Comparison of ENCODE assay signal across 20 mouse cellular contexts in the genomic region with DNA sequence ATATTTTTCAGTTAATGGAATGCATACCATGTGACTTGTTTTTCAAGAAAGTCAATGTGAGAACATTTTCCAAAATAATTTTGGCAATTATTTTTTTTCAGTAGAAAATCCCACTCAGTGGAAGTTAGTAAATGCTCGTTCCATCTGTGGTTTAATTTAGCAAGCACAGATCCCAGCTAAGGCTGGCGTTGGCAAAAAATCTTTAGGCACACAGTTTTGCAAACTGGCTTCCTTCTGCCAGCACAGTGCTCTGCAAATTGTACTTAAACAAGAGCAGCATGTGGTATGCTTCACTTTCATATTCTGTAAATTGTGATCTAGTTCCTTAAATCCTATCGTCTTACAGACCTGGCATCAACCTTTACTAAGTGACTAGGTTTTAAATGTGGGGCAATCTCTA.
DNase-seq lines count a peak whose midpoint lies in the region; ATAC-seq lines count a peak whose summit lies in the region.
"Had no signal": no experiment of that assay in that cellular context is flagged by ENCODE, and none has a peak within 500 bp of the region (broad histone marks: within the 10 kb centered on the region; RNA-seq: fewer than 3 reads in every experiment).

No protein-coding gene starts in this region.

- no peak overlapping the region for H3K4me2 ChIP-seq in hindbrain, embryonic 11.5 days (replicated peaks; ENCODE audit: low read depth, low read length)
- H3K4me2 ChIP-seq: embryonic facial prominence, embryonic 12.5 days; hindbrain, embryonic 14.5 days; limb, embryonic 12.5 days; liver, embryonic 15.5 days; midbrain, embryonic 13.5 days had no signal

- no peaks in the 10 kb centered on the region for H3K27me3 ChIP-seq in hindbrain, embryonic 11.5 days (ENCODE audit: control insufficient read depth, insufficient read depth, low read length)
- H3K27me3 ChIP-seq: embryonic facial prominence, embryonic 12.5 days; limb, embryonic 12.5 days; liver, embryonic 15.5 days; midbrain, embryonic 13.5 days had no signal

- peak; percentile 26 for DNase-seq in cerebellum, adult 9-10 months
- DNase-seq in cerebellum, postnatal 36 days = no peak
- DNase-seq in right cerebral cortex, adult 2 months (ENCODE audit: low spot score in 2 of 2) = peak; percentile 50 to 64
- no peak for DNase-seq in right cerebral cortex, postnatal 14 days
- peak; percentile 41 to 54 for DNase-seq in left cerebral cortex, adult 18-20 months (ENCODE audit: low spot score in 2 of 2)
- no peak for DNase-seq in kidney, postnatal 14 days
- DNase-seq in hindbrain, embryonic 11.5 days (ENCODE audit: low spot score) = no peak
- DNase-seq: adrenal gland, adult 8-10 months; heart, adult 11 months; kidney, adult 11 months; kidney, postnatal 25 days; lung, postnatal 36 days; spleen, adult 18-20 months had no signal

- H3K9ac ChIP-seq in hindbrain, embryonic 11.5 days (ENCODE audit: low read depth, low read length) = no peak overlapping the region
- H3K9ac ChIP-seq: embryonic facial prominence, embryonic 12.5 days; hindbrain, embryonic 14.5 days; limb, embryonic 12.5 days; liver, embryonic 15.5 days; midbrain, embryonic 13.5 days had no signal

- ATAC-seq in hindbrain, embryonic 11.5 days (ENCODE audit: low FRiP score) = no peak
- ATAC-seq in granulocyte monocyte progenitor cell, adult 5-6 weeks (replicated peaks; ENCODE audit: poor library complexity, severe bottlenecking) = no peak
- ATAC-seq: midbrain, embryonic 13.5 days had no signal

- H3K27ac ChIP-seq in hindbrain, embryonic 11.5 days (ENCODE audit: low read depth, low read length) = no peak overlapping the region
- H3K27ac ChIP-seq: embryonic facial prominence, embryonic 12.5 days; hindbrain, embryonic 14.5 days; limb, embryonic 12.5 days; liver, embryonic 15.5 days; midbrain, embryonic 13.5 days; stomach, postnatal 0 days had no signal

- no peaks in the 10 kb centered on the region for H3K9me3 ChIP-seq in hindbrain, embryonic 11.5 days (ENCODE audit: control insufficient read depth, low read length)
- H3K9me3 ChIP-seq: embryonic facial prominence, embryonic 12.5 days; limb, embryonic 12.5 days; liver, embryonic 15.5 days; midbrain, embryonic 13.5 days had no signal

- no peaks in the 10 kb centered on the region for H3K36me3 ChIP-seq in hindbrain, embryonic 11.5 days (ENCODE audit: control insufficient read depth, insufficient read depth, low read length)
- H3K36me3 ChIP-seq: embryonic facial prominence, embryonic 12.5 days; limb, embryonic 12.5 days; liver, embryonic 15.5 days; midbrain, embryonic 13.5 days had no signal

- H3K4me1 ChIP-seq in hindbrain, embryonic 11.5 days (replicated peaks; ENCODE audit: control insufficient read depth, insufficient read depth, low read length) = no peaks in the 10 kb centered on the region
- H3K4me1 ChIP-seq: embryonic facial prominence, embryonic 12.5 days; limb, embryonic 12.5 days; liver, embryonic 15.5 days; midbrain, embryonic 13.5 days had no signal

- no peak overlapping the region for H3K4me3 ChIP-seq in hindbrain, embryonic 11.5 days (ENCODE audit: low read depth, low read length)
- H3K4me3 ChIP-seq: embryonic facial prominence, embryonic 12.5 days; limb, embryonic 12.5 days; liver, embryonic 15.5 days; midbrain, embryonic 13.5 days had no signal

- WGBS in hindbrain, embryonic 11.5 days = 89% methylated on average over 3 of the region's 3 CpGs

Comparison
In these comparisons a context has a peak if more than half of its experiments do, and no peak if none do; other contexts are left out.
1. DNase-seq: peak in cerebellum, adult 9-10 months (single experiment), right cerebral cortex, adult 2 months (2 of 2) and left cerebral cortex, adult 18-20 months (2 of 2); none in cerebellum, postnatal 36 days (0 of 2), right cerebral cortex, postnatal 14 days (single experiment), kidney, postnatal 14 days (single experiment) and hindbrain, embryonic 11.5 days (single experiment).